Mouse (Mus musculus): Measurements from ENCODE around the gene Lysmd4.
"Not testable (repeated sequence)": the region's sequence is repeated elsewhere in the genome, so short reads cannot be mapped to it uniquely, and the experiment has no call there.

Gene Lysmd4

GRCm38 (mm10) chr7:67230640-67231140 lies 8.3 kb downstream of the Lysmd4 start:
- no peak for DNase-seq (ENCODE audit: low read depth, low spot score)

- DNase-seq (ENCODE audit: low read depth, low spot score) = no peak
Measured at GRCm38 (mm10) chr7:67232504-67232903, 10.2 kb downstream of the Lysmd4 start.

DNA sequence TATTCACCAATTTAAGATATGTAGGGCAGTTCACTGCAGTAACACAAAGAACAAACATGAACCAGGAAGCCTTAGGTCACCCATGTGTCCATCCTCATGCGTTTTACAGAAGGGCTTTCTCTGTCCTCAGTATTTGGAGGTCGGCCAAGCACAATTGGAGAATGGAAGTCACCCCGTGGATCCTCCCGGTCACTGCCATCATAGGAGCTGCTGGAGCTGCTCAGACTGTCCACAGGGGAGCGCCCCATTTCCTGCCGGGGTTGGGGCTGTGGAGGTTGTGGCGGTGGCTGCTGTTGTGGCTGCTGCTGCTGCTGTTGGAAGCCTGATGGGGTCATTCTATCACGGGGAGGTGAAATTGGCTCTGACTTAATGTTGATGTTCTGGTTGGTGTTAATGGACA lies 12.5 kb downstream of the Lysmd4 start:
- no peak for DNase-seq (ENCODE audit: low read depth, low spot score)

DNA sequence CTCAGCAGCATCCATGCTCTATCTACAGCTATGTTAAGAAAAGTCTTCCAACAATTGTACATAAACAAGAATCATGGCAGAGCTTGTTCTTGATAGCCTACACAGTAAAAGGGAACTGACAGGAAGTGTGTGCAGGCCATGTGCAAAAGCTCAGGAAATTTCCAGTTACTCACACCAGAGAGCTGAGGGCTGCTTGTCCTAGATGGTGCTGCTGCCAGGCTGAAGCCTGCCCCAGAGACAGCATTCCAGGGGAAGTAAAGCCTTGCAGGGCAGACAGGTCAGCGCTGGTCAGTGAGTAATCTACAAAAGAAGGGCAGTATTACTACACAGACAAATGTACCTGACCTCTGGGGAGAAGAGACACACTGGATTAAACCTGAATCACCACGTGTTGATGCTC lies 14.0 kb downstream of the Lysmd4 start:
- DNase-seq (ENCODE audit: low read depth, low spot score) = no peak

DNA sequence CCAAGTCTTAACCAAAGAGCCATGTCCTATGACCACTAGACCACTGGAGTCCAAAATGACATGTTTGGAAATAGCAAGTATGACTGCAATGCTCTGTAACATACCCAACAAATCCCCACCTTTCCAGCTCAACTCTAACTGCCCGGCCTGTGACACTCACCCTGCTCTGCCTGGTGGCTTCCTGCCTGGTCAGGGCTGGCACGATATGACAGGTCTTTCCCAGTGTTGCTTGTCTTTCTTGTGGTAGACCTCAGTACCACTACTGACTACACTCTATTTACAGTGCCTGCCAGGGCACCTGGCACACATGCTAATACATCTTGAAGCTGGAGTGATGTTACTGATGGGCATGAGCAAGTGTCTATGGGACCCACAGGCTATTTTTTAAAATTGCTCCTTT lies 15.4 kb downstream of the Lysmd4 start:
- no peak for DNase-seq (ENCODE audit: low read depth, low spot score)

DNA sequence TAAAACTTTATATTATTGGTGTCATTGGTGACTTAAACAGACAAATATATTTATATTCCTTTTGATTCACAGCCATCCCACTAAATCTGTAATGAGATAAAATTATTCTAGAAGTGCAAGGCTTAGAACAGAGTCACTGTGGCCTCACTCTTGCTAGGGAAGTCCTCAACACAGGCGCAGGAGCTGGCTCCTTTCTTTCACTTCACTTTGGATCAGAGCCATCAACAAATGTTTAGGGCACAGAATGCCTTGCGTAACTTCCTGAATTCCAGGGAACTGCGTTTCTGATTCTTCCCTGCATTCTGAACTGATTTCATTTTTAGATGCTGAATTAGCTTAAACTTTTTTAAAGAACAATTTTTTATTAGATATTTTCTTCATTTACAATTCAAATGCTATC lies 19.6 kb downstream of the Lysmd4 start:
- no peak for DNase-seq (ENCODE audit: low read depth, low spot score)

DNA sequence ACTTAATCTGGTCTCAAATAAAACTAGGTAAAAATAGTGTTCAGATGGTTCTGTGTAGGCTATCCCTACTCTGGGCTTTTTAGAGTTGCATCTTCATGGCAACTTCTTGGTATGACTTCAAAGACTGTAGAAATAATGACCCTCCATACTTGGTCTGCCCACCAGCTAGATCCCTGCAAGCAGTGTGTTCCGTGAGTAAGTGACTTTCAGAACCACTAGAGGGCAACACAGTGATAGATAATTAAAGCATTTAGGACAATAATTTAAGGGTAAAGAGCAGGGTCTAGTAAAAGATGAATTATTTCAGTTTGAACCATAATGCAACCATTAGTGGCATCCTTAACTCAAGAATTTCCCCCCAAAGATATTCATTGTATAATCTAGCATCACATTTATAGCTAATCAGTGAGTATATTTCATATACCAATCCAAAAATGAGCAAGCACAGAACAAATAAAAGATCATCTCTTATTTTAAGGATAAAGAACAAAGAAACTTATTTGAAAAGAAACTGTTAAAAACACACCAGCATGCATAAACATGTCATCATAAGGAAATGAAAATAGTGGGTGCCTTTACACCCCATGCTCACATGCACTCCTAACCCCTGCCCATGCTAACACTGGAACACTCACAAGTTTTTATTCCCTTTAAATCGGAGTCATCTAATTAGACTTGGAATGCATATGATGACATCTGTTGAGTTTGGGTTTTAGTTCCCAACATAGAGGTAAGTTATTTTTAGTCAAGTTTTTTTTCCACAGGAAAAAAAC lies 21.0 kb downstream of the Lysmd4 start:
- DNase-seq (ENCODE audit: low read depth, low spot score) = peak; percentile 51

DNA sequence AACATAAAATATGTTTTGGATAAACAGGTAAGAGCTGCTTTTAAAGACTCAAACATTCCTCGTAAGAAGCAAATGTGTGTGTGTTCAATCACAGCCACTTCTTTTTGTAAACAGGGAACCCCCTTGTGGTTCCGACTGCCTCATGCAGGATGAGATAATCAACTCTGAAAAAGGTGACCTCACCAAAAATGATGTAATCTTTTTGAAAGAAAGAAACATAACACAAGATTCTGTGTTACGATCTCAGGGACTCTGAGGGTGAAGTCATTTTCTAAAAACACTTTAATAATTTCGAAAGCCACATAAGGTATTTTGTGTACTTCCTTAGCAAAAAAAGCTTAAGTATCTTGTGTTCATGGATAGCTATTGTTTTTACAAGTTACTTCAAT lies 21.5 kb downstream of the Lysmd4 start:
- DNase-seq (ENCODE audit: low read depth, low spot score) = no peak

DNA sequence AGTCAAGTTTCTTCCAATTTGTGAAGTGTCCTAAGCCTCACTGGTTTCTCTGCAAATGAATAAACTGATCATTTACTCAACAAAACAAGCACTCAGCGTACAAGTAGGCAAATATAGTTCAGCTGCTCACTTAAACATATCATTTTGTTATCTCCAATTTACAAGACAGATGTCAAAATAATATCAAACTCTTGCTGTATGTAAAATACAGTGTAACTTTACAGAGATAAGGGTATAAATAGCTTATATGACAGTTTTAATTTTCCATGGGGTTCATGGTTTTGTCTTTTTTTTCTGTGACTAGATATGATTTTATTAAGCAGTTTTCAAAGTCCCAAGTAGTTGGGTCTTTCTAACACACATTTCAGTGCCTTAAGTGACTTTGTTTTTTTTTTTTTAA lies 22.9 kb downstream of the Lysmd4 start:
- no peak for DNase-seq (ENCODE audit: low read depth, low spot score)

DNA sequence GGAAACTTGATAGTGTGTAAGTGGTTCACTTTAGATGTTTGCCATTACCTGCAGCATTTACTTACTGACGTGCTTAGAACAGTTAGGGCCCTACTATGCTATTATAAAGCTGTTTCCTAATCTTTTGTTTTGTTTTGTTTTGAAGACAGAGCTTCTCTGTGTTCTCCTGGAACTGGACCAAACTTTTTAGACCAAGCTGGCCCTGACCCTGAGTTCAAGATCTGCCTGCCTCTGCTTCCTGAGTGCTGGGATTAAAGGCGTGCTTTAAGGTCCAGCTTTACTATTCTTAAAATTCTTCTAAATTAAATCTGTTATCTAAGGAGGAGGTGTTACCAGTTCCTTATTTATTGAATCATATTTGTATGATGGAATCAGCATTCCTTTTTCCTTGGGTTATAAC lies 23.7 kb downstream of the Lysmd4 start:
- no peak for DNase-seq (ENCODE audit: low read depth, low spot score)

GRCm38 (mm10) chr7:67259828-67260563 lies 37.7 kb downstream of the Lysmd4 start:
- peak; percentile 24 for DNase-seq (ENCODE audit: low read depth, low spot score)

GRCm38 (mm10) chr7:67270447-67270846 lies 48.1 kb downstream of the Lysmd4 start:
- not testable (repeated sequence) for DNase-seq (ENCODE audit: low read depth, low spot score)

DNA sequence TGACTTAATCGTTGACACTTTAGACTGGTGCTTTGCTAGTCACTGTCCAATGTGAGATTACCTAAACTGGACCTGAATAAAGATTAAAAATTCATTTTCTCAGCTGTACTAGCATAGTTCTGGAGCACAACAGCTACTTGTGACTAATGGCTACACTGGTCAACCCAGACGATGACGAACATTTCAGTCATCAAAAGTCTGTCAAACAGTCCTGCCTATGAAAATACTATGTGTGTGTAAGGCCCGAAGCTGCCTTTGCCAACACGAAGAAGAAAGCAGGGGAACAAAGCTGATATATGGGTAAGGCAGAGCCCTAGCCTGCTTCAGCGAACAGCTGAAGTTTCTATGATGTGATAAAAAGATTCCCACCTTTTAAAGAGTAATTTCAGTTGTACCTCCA lies 61.2 kb downstream of the Lysmd4 start:
- no peak for DNase-seq (ENCODE audit: low read depth, low spot score)

- no peak for DNase-seq (ENCODE audit: low read depth, low spot score)
Measured at GRCm38 (mm10) chr7:67287456-67287855, 65.1 kb downstream of the Lysmd4 start.

DNA sequence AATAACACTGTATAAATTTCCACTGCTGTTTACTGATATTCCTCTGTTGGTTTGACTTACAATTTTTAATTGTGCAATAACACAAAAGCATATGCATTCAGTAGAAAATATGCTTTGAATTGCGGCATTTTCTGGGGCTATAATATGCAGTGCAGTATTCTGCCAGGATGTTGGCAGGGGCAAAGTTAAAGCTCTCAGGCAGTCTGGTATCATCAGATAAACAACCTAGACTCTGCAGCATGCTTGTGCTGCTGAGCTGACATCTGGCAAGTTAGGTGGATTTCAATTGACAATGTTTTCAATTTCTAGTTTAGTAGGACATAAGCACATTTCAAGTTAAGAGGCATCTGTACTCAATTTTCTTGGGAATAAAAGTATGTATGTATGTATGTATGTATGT lies 69.0 kb downstream of the Lysmd4 start:
- DNase-seq (ENCODE audit: low read depth, low spot score) = no peak

DNA sequence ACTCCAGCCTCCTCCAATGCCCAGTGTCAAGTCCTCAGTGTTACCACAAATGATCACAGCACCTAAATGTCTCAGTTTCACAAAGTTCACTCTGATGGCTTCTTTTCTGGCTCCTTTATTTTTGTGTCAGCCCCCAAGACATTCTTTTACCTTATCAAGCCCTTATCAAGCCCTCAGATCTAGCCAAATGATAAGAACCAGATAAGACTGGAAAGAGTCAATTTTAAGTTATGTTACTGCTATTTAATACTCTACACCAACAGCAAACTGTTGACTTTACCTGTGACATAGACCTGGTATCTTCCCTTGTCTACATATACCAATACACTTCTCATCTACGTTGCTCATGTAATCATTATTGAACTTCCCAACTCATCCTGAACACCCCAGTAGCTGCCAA lies 74.1 kb downstream of the Lysmd4 start:
- DNase-seq (ENCODE audit: low read depth, low spot score) = no peak

DNA sequence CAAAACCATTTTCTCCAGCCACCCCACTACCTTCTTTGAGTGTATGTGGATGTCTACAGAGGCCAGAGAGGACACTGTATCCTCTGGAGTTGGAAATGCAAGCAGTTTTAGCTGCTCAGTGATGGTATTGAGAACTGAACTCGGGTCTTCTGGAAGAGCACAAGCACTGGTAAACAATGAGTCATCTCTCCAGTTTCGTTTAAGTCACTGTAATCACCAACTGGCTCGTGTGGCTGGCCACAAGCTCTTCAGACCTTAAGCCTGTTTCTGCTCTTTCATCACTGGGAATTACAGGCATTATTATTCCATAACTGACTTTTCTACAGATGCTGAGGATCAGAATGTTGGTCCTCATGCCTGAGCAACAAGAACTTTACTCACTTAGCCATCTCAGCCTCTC lies 82.6 kb downstream of the Lysmd4 start:
- DNase-seq (ENCODE audit: low read depth, low spot score) = no peak

DNA sequence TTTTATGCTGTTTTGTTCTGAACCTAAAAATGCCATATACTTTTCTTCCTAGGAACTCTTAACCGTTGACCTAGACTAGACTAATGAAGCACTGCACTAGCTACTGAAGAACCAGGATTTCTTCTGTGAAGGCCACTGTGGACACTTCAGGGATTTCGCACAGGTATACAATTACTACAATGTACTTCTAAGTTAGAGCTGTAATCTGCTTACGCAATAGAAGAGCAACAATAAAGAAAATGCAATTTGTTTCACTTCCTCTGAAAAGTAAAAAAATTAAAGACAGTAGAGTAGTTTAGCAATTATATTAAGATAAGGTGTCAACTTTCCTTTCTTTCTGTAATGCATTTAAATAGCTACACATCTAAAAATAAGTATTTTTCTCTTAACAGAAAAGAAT lies 84.7 kb downstream of the Lysmd4 start:
- peak; percentile 21 for DNase-seq (ENCODE audit: low read depth, low spot score)

DNA sequence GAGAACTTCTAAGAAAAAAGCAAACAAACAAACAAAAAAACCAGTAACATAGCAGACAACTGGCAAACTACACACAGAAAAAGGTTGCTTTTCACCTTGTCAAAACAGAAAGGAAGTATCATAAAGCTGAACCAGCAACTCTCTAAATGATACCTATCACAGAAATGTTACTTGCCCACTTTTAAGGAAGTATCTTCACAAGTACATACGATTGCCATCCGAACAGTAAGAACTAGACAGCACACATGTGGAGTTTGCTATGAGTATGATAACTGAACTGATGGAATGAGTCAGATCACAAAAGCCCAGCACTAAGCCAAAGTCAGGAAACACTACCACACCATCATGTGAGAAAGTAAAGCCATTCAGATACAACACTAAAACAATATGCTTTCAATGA lies 85.8 kb downstream of the Lysmd4 start:
- peak; percentile 26 for DNase-seq (ENCODE audit: low read depth, low spot score)

- no peak for DNase-seq (ENCODE audit: low read depth, low spot score)
Measured at GRCm38 (mm10) chr7:67310151-67310550, 87.8 kb downstream of the Lysmd4 start.

GRCm38 (mm10) chr7:67313200-67313599 lies 90.9 kb downstream of the Lysmd4 start:
- no peak for DNase-seq (ENCODE audit: low read depth, low spot score)

GRCm38 (mm10) chr7:67318697-67319096 lies 96.4 kb downstream of the Lysmd4 start:
- peak; percentile 27 for DNase-seq (ENCODE audit: low read depth, low spot score)

DNA sequence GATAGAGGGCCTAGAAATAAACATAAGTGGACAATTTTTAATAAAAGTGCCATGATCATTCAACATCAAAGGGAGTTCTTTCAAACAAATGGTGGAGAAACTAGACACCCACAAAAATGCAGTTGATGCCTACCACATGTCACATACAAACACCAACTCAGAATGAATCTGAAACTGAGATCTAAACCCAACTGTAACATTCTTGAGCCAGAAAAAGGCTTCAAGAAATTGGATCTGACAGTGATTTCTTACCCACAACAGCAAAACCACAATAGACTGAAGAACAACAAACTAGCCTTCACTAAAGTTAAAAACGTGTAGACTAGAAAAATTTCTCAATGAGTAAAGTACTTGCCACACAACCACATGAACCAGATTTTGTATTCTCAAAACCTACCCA lies 98.0 kb downstream of the Lysmd4 start:
- DNase-seq (ENCODE audit: low read depth, low spot score) = peak; percentile 40

Measured in A20 (cell line).